ENCODE assay signal across 9 mouse cellular contexts in genomic region chr3:55284215-55284614, GRCm38 (mm10). TPM values are rescaled to one million over a fixed set of nuclear protein-coding genes. Genes with fewer than 3 reads are reported as not detected.
DNase-seq lines count a peak whose midpoint lies in the region; ATAC-seq lines count a peak whose summit lies in the region.
"Had no signal": no experiment of that assay in that cellular context is flagged by ENCODE, and none has a peak within 500 bp of the region (broad histone marks: within the 10 kb centered on the region; RNA-seq: fewer than 3 reads in every experiment).

No protein-coding gene starts in this region.

- peak overlapping the region; percentile 80 for H3K27ac ChIP-seq in hindbrain, embryonic 15.5 days (replicated peaks)
- peak overlapping the region; percentile 79 for H3K27ac ChIP-seq in midbrain, embryonic 13.5 days

- peak overlapping the region; percentile 32 for H3K4me2 ChIP-seq in hindbrain, embryonic 15.5 days
- H3K4me2 ChIP-seq in midbrain, embryonic 13.5 days (replicated peaks), result peak overlapping the region; percentile 25; the same call in 1 of the 2 replicates

- no peak overlapping the region for H3K4me3 ChIP-seq in hindbrain, embryonic 15.5 days
- H3K4me3 ChIP-seq in midbrain, embryonic 13.5 days (replicated peaks), result no peak overlapping the region
- H3K4me3 ChIP-seq: megakaryocyte, embryonic 14.5 days had no signal

- WGBS in hindbrain, embryonic 15.5 days, result 13% methylated on average over 3 of the region's 3 CpGs
- whole genome bisulfite sequencing in midbrain, embryonic 13.5 days, result 8% methylated on average over 3 of the region's 3 CpGs

- H3K9ac ChIP-seq in hindbrain, embryonic 15.5 days, result no peak overlapping the region
- H3K9ac ChIP-seq in midbrain, embryonic 13.5 days (replicated peaks), result no peak overlapping the region

- ATAC-seq in hindbrain, embryonic 15.5 days (ENCODE audit: low FRiP score, low read depth), result peak; percentile 82
- ATAC-seq in midbrain, embryonic 13.5 days, result peak; percentile 85

- peaks cover 39% of the 10 kb centered on the region for H3K4me1 ChIP-seq in hindbrain, embryonic 15.5 days (replicated peaks)
- H3K4me1 ChIP-seq in midbrain, embryonic 13.5 days (replicated peaks), result peaks cover 41% of the 10 kb centered on the region
- H3K4me1 ChIP-seq: megakaryocyte, embryonic 14.5 days had no signal

- no peaks in the 10 kb centered on the region for H3K27me3 ChIP-seq in hindbrain, embryonic 15.5 days
- H3K27me3 ChIP-seq in midbrain, embryonic 13.5 days, result no peaks in the 10 kb centered on the region
- H3K27me3 ChIP-seq: megakaryocyte, embryonic 14.5 days had no signal

- DNase-seq in frontal cortex, adult 2 months (ENCODE audit: extremely low spot score in 1 of 2, low spot score in 1 of 2), result peak; percentile 65 to 76
- no peak for DNase-seq in frontal cortex, postnatal 25 days (ENCODE audit: low spot score in 2 of 2)
- DNase-seq in brain, embryonic 18.5 days (ENCODE audit: low read depth, low spot score), result peak; percentile 81
- no peak for DNase-seq in thymus, postnatal 25 days
- no peak for DNase-seq in adrenal gland, postnatal 36 days
- DNase-seq in thymus, postnatal 10 days (ENCODE audit: low spot score in 2 of 2), result no peak

- no peaks in the 10 kb centered on the region for H3K9me3 ChIP-seq in hindbrain, embryonic 15.5 days
- H3K9me3 ChIP-seq in midbrain, embryonic 13.5 days, result no peaks in the 10 kb centered on the region

- H3K36me3 ChIP-seq in hindbrain, embryonic 15.5 days, result no peaks in the 10 kb centered on the region
- H3K36me3 ChIP-seq in midbrain, embryonic 13.5 days, result no peaks in the 10 kb centered on the region

RNA-seq across cellular contexts. Expression of gene Dclk1, which starts 42.1 kb away (rescaled TPM):
- polyA plus RNA-seq in frontal cortex, adult 2 months (2012; rRNA removed), result 302 and 319 TPM in 2 replicates
- 246 and 266 TPM in 2 replicates for polyA plus RNA-seq in hindbrain, embryonic 15.5 days (2015; fragmentation: Nextera tagmentation; extraction: Ambion mirVana)
- polyA plus RNA-seq in midbrain, embryonic 13.5 days (2015; fragmentation: Nextera tagmentation; extraction: Ambion mirVana), result 238 and 242 TPM in 2 replicates
- 1 to 10 TPM; 3.6 to 5.2 TPM for total RNA-seq in adrenal gland, postnatal 36 days (2021)

Comparison
In these comparisons a context has a peak if more than half of its experiments do, and no peak if none do; other contexts are left out.
1. DNase-seq: peak in frontal cortex, adult 2 months (2 of 2) and brain, embryonic 18.5 days (single experiment); none in frontal cortex, postnatal 25 days (0 of 2), thymus, postnatal 25 days (single experiment), adrenal gland, postnatal 36 days (0 of 2) and thymus, postnatal 10 days (0 of 2).